Mouse (Mus musculus) liver, embryonic 13.5 days (tissue): ENCODE results near the gene Osbp. TPM values are rescaled to one million over a fixed set of nuclear protein-coding genes. Genes with fewer than 3 reads are reported as not detected.

Source experiments
- ATAC-seq: fragments of 200-750 bp; cut with Nextera tagmentation; 2 replicates; pipeline ENCODE4 v1.8.0; 2017; ENCODE audit warnings: low read depth, mild to moderate bottlenecking, moderate number of reproducible peaks, moderate library complexity
- DNase-seq: peaks from one replicate; pipeline ENCODE4 v3.0.0; 2022
- H3K27ac ChIP-seq: fragments of 300-500 bp; sonication (generic); 2 replicates; pipeline ENCODE4 v1.5.1; 2015; ENCODE audit warnings: moderate library complexity, mild to moderate bottlenecking, inconsistent platforms
- H3K27me3 ChIP-seq: fragments of 300-500 bp; sonication (generic); 2 replicates; pipeline ENCODE4 v1.6.1; 2015; ENCODE audit warnings: mild to moderate bottlenecking, inconsistent platforms
- H3K36me3 ChIP-seq: fragments of 300-500 bp; sonication (generic); 2 replicates; pipeline ENCODE4 v1.6.1; 2015; ENCODE audit warnings: mild to moderate bottlenecking, inconsistent platforms
- H3K4me1 ChIP-seq: fragments of 300-500 bp; sonication (generic); replicated peaks from 2 replicates; pipeline ENCODE4 v1.6.1; 2015; ENCODE audit warnings: inconsistent platforms
- H3K4me2 ChIP-seq: fragments of 300-500 bp; sonication (generic); 2 replicates; pipeline ENCODE4 v1.6.1; 2015; ENCODE audit warnings: inconsistent platforms, mild to moderate bottlenecking, moderate library complexity
- H3K4me3 ChIP-seq: fragments of 300-500 bp; sonication (generic); replicated peaks from 2 replicates; pipeline ENCODE4 v1.5.1; 2015; ENCODE audit warnings: mild to moderate bottlenecking, inconsistent platforms
- H3K9ac ChIP-seq: fragments of 300-500 bp; sonication (generic); 2 replicates; pipeline ENCODE4 v1.6.1; 2015; ENCODE audit warnings: mild to moderate bottlenecking, inconsistent platforms
- H3K9me3 ChIP-seq: fragments of 300-500 bp; sonication (generic); replicated peaks from 2 replicates; pipeline ENCODE4 v1.6.1; 2016; ENCODE audit warnings: inconsistent platforms
- WGBS: fragments of 180-500 bp; shearing (Covaris S2); methylation state at CpG from one replicate; pipeline ENCODE4 v1.1.7; 2015; ENCODE audit not compliant: insufficient replicate concordance; 5-methylcytosine and 5-hydroxymethylcytosine counted together
- polyA plus RNA-seq: library from polyadenylated mRNA; unstranded; fragments of >200 nt; fragmentation: Nextera tagmentation; extraction: Ambion mirVana; gene quantifications from 2 replicates; pipeline ENCODE4 v1.2.1, GENCODE M21; 2015

The Osbp gene
- polyA plus RNA-seq, 1 experiment from 2014 or later: 2.4 TPM

GRCm38 (mm10) chr19:11989334-11989733, 23.6 kb downstream of the Osbp start:
- WGBS: 91% methylated on average over 7 of the region's 7 CpGs
- Histone ChIP-seq H3K36me3 (peaks cover 82% of the 10 kb centered on the region), H3K27ac (no peak overlapping the region), H3K4me1 (peaks cover 5% of the 10 kb centered on the region), H3K27me3 (no peaks in the 10 kb centered on the region), H3K9me3 (no peaks in the 10 kb centered on the region), H3K4me2 (no peak overlapping the region), H3K9ac (no peak overlapping the region), H3K4me3 (no peak overlapping the region)
- DNase-seq (no peak), ATAC-seq (no peak)

GRCm38 (mm10) chr19:11992034-11992433, 26.3 kb downstream of the Osbp start:
- peaks cover 80% of the 10 kb centered on the region for H3K36me3 ChIP-seq

GRCm38 (mm10) chr19:11992441-11993029, 26.8 kb downstream of the Osbp start:
- H3K9ac ChIP-seq: no peak overlapping the region
- H3K4me2 ChIP-seq: no peak overlapping the region
- peaks cover 76% of the 10 kb centered on the region for H3K36me3 ChIP-seq
- WGBS: 70% methylated on average over 10 of the region's 10 CpGs
- H3K27me3 ChIP-seq: no peaks in the 10 kb centered on the region
- H3K9me3 ChIP-seq: no peaks in the 10 kb centered on the region
- ATAC-seq: no peak
- H3K27ac ChIP-seq: no peak overlapping the region
- H3K4me1 ChIP-seq: peaks cover 10% of the 10 kb centered on the region
- H3K4me3 ChIP-seq: no peak overlapping the region
- DNase-seq: no peak

More at GRCm38 (mm10) chr19:11992034-11992433, 26.3 kb downstream of the Osbp start:
- no peak for DNase-seq
- H3K9ac ChIP-seq: no peak overlapping the region
- WGBS: 84% methylated on average over 9 of the region's 9 CpGs
- H3K4me3 ChIP-seq: no peak overlapping the region
- no peak overlapping the region for H3K27ac ChIP-seq
- H3K9me3 ChIP-seq: no peaks in the 10 kb centered on the region
- H3K4me1 ChIP-seq: peaks cover 10% of the 10 kb centered on the region
- H3K27me3 ChIP-seq: no peaks in the 10 kb centered on the region
- no peak for ATAC-seq
- H3K4me2 ChIP-seq: no peak overlapping the region

GRCm38 (mm10) chr19:11994703-11995431, 29.1 kb downstream of the Osbp start:
- WGBS: 76% methylated on average over 6 of the region's 6 CpGs
- no peak for ATAC-seq
- no peak for DNase-seq

DNA sequence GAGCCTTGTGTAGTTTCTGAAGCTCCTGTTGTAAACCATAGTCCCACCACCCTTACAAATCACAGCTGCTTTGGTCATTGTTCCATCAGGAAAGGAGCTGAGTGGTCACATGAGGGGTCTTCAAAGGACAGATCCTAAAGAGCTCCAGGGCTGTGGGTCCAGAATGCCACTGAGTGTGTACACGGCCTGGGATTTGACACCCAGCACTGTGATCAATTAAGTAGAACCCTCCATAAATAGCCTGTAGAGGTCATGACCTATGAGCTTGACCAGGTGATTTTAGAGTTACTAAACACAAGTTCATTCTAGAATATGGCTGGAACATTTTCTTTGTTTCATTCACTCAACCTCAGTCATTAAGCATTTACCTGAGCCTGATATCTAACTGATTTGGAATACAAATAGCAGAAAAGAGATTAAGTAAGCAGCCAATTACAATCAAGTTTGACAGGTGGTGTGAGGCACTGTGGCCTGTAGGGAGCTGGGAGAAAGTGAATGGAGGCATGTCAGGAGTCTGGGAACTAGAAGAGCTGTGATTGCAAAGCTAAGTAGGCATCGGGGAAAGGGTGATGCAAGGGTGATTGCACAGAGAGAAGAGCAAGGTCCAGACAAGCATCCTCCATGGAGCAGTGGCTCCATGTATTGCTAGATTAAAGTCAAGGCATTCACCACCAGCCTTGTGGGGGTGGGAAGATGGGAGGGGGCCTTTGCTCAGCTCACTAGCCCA, 30.1 kb downstream of the Osbp start:
- H3K9me3 ChIP-seq: no peaks in the 10 kb centered on the region
- H3K4me2 ChIP-seq: no peak overlapping the region
- H3K27ac ChIP-seq: no peak overlapping the region
- DNase-seq: no peak
- 73% methylated on average over 2 of the region's 2 CpGs for WGBS
- H3K4me1 ChIP-seq: peaks cover 10% of the 10 kb centered on the region
- H3K36me3 ChIP-seq: peaks cover 46% of the 10 kb centered on the region
- no peaks in the 10 kb centered on the region for H3K27me3 ChIP-seq
- ATAC-seq: no peak
- no peak overlapping the region for H3K4me3 ChIP-seq
- no peak overlapping the region for H3K9ac ChIP-seq

More at GRCm38 (mm10) chr19:11994703-11995431, 29.1 kb downstream of the Osbp start:
- H3K36me3 ChIP-seq: peaks cover 54% of the 10 kb centered on the region
- no peak overlapping the region for H3K4me3 ChIP-seq
- no peak overlapping the region for H3K4me2 ChIP-seq
- no peaks in the 10 kb centered on the region for H3K9me3 ChIP-seq
- no peak overlapping the region for H3K9ac ChIP-seq
- no peaks in the 10 kb centered on the region for H3K27me3 ChIP-seq
- peaks cover 10% of the 10 kb centered on the region for H3K4me1 ChIP-seq
- H3K27ac ChIP-seq: 0 out of 2 replicates have a peak overlapping the region, but pooled peaks have one; percentile 11

GRCm38 (mm10) chr19:12001686-12002085, 35.9 kb downstream of the Osbp start:
- no peaks in the 10 kb centered on the region for H3K9me3 ChIP-seq
- H3K4me3 ChIP-seq: peak overlapping the region; percentile 32
- no peak for DNase-seq
- no peak overlapping the region for H3K27ac ChIP-seq
- WGBS: 15% methylated on average over 3 of the region's 3 CpGs
- H3K4me1 ChIP-seq: peaks cover 37% of the 10 kb centered on the region
- peak overlapping the region; percentile 55 for H3K4me2 ChIP-seq
- no peaks in the 10 kb centered on the region for H3K27me3 ChIP-seq
- no peak for ATAC-seq
- no peak overlapping the region for H3K9ac ChIP-seq
- H3K36me3 ChIP-seq: no peaks in the 10 kb centered on the region

GRCm38 (mm10) chr19:12002125-12002524, 36.4 kb downstream of the Osbp start:
- peak; percentile 75 for DNase-seq
- no peak overlapping the region for H3K9ac ChIP-seq
- WGBS: 1% methylated on average over 11 of the region's 11 CpGs
- H3K27me3 ChIP-seq: no peaks in the 10 kb centered on the region
- peak; percentile 79 for ATAC-seq
- H3K36me3 ChIP-seq: no peaks in the 10 kb centered on the region
- no peaks in the 10 kb centered on the region for H3K9me3 ChIP-seq
- peak overlapping the region; percentile 47 for H3K4me2 ChIP-seq
- peak overlapping the region; percentile 25 for H3K4me3 ChIP-seq
- peaks cover 41% of the 10 kb centered on the region for H3K4me1 ChIP-seq
- H3K27ac ChIP-seq: peak overlapping the region; percentile 7; the same call in 1 of the 2 replicates

DNA sequence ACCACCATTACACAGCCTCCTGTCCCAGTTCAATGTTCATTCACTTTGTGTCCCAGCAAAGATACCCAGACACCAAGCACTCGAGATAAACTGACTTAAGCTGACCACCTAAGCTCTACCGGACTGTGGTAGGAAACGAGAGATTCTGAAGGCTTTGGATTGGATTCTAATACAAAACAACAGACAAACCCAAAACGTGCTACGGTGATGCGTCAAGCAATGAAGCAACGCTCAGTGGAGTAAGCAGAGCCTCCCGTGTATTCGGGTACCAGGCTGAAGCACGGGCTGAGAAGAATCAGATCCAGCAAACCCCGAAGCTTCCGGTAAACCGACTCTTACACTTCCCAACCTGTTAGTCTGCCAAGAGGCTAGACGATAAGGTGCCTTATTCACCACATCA, 37.0 kb downstream of the Osbp start:
- H3K27me3 ChIP-seq: no peaks in the 10 kb centered on the region
- H3K4me3 ChIP-seq: peak overlapping the region; percentile 25
- H3K4me2 ChIP-seq: peak overlapping the region; percentile 47
- DNase-seq (no peak), ATAC-seq (no peak)
- H3K36me3 ChIP-seq: no peaks in the 10 kb centered on the region
- 0 out of 2 replicates have a peak overlapping the region, but pooled peaks have one; percentile 7 for H3K27ac ChIP-seq
- 45% methylated on average over 14 of the region's 14 CpGs for WGBS
- H3K9me3 ChIP-seq: no peaks in the 10 kb centered on the region
- H3K4me1 ChIP-seq: peaks cover 48% of the 10 kb centered on the region
- peak overlapping the region; percentile 8; the same call in 1 of the 2 replicates for H3K9ac ChIP-seq

GRCm38 (mm10) chr19:12003568-12003967, 37.8 kb downstream of the Osbp start:
- H3K4me1 ChIP-seq: peaks cover 55% of the 10 kb centered on the region

GRCm38 (mm10) chr19:12004216-12005008, 38.7 kb downstream of the Osbp start:
- peak overlapping the region; percentile 82 for H3K27ac ChIP-seq
- DNase-seq (peak; percentile 14), ATAC-seq (no peak)
- peak overlapping the region; percentile 63 for H3K4me3 ChIP-seq
- H3K36me3 ChIP-seq: no peaks in the 10 kb centered on the region
- no peaks in the 10 kb centered on the region for H3K9me3 ChIP-seq
- peaks cover 63% of the 10 kb centered on the region for H3K4me1 ChIP-seq
- 42% methylated on average over 9 of the region's 9 CpGs for WGBS
- peak overlapping the region; percentile 89 for H3K4me2 ChIP-seq
- no peaks in the 10 kb centered on the region for H3K27me3 ChIP-seq
- peak overlapping the region; percentile 59 for H3K9ac ChIP-seq

More at GRCm38 (mm10) chr19:12003568-12003967, 37.8 kb downstream of the Osbp start:
- no peak overlapping the region for H3K27ac ChIP-seq
- no peak overlapping the region for H3K4me3 ChIP-seq
- H3K27me3 ChIP-seq: no peaks in the 10 kb centered on the region
- WGBS: 85% methylated on average over 2 of the region's 2 CpGs
- H3K4me2 ChIP-seq: no peak overlapping the region
- no peak overlapping the region for H3K9ac ChIP-seq
- DNase-seq (no peak), ATAC-seq (no peak)
- H3K9me3 ChIP-seq: no peaks in the 10 kb centered on the region
- H3K36me3 ChIP-seq: no peaks in the 10 kb centered on the region
